Mouse (Mus musculus) right cerebral cortex, adult 2 months (tissue): ENCODE results near the gene Bcl7a.

Experiments used
- DNase-seq, 2 experiments: peaks; one replicate each; pipeline ENCODE4 v3.0.0; 2021 to 2022; ENCODE audit warnings: low spot score in 2 of 2

Bcl7a gene

GRCm38 (mm10) chr5:123327686-123328085 is 15.9 kb upstream of the Bcl7a start:
- DNase-seq, result no peak

GRCm38 (mm10) chr5:123333566-123333965 is 10.1 kb upstream of the Bcl7a start:
- DNase-seq, result no peak

DNA sequence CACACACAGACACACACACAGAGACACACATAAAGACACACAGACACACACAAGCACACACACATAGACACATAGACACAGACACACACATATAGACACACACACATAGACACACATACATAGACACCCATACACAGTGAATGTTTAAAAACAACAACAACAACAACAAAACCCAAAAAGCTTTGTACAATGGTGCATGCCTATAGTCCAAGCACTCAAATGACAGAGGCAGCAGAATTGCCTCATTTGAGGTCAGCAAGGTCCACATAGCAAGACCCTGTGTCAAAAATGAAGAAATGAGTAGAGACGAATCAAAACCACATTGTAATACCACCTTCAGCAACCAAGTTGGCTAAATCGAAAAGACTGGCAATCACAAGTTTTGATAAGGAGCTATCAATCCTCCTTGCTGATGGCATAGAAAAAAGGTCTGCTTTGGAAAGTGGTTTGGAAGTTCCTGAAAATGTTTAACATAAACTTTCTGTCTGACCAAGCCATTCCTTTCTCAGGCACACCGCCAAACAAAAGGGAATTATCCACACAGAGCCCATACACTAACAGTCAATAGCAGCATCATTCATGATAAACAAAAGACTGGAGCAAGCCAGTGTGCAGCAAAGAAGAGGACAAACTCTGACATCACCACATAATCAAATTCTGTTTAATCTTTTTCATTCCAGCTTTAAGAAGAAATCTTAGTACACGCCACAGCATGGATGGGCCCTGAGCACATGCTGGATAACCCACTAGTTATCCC is 7.3 kb upstream of the Bcl7a start:
- DNase-seq, result no peak

DNA sequence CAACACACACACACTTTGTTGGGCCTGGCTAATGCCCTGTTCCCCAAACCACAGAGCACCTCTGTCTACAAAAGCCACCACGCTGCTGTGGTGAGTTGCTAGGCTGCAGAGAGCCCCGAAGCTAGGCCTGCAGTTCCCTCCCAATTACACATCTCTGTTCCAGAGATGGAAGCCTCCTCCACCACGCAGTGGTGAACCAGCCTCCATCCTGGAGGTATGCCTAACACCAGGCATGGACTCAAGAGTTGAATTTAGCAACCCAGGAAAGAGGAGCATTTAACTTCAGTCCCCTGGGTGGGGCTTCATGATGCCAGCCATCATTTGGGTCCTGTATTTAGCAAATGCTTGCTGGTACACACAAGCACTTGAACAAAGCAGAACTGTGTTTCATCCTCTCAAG is 5.2 kb upstream of the Bcl7a start:
- peak in 1 of 2 experiments; percentile 36 for DNase-seq

- DNase-seq, result no peak
Measured at GRCm38 (mm10) chr5:123344628-123344962, 961 bp downstream of the Bcl7a start.

DNA sequence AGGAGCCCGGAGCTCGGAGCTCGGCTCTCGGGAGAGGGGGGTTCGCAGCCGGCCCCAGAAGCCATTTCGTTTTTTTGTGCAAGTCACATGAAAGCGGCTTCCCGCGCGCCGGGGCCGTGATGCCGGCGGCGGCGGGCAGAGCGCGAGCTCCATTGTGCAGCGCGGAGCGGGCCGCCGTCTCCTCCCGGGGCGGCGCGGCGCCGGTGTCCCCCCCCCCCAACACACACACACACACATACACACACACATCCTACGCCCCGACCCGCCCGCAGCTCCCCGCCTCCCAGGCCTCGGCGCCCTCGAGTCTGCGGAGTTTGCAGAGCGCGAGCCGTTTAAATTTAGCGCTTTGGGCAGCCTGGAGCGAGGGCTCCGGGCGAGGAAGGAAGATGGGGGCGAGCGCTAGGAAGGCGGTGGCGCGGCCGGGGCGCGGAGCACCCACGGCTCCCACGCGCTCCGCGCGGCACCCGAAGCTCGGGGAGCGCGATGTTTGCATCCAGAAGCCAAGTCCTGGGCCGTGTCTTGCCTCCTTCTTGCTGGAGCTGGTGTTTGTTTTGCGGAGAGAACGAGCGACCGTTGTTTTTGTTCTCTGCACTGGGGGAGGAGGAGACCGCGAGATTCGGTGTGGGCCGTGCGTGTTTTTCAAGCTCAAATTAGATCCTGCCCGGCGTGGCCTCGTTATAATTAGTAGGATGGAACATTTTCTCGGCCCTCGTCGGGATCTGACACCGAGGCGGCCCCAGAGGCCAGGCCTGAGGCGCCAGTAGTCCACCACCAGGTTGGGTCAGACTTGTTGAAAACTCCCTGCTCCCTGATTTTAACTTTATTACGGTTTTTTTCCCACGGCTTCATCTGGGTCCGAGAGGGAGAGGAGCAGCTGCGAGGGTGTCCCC is 1.6 kb downstream of the Bcl7a start:
- DNase-seq, result peak; percentile 59 to 67

DNA sequence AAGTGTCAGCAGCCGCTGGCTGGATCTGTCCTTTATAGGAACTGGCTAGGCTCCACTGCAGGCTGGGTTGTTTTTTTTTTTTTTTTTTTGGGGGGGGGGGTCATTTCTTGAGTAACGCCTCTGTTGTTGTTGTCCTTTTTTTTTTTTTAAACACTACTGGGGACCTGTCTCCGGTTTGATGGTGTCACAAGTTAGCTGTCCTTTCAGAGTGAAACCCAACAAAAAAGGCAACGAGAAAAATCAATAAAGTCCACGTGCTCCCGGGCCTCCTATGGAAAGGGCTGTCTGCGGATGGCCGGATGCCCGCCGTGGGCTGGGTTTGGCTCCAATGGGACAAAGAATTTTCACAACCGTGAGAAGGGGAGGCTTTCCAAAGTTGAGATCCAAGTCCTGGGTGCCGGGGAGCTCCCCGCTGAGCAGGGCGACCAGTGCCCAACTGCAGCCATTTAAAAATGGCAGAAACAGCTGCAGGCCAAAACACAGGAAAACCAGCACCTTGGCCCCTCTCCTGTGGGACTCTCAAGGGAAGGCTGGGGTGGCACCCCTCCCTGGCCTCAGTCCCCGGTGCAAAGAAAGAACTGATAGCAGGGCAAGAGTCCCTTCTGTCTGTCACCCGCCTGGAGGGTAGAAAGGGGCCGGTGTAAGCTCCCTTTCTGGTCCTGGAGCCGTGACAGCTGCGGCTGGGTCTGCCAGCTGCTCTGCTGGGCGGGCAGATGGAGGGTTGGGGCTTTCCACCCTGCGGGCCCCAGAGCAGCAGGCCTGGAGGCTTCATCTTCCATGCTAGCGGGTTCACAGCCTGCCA is 2.4 kb downstream of the Bcl7a start:
- peak; percentile 50 for DNase-seq

DNA sequence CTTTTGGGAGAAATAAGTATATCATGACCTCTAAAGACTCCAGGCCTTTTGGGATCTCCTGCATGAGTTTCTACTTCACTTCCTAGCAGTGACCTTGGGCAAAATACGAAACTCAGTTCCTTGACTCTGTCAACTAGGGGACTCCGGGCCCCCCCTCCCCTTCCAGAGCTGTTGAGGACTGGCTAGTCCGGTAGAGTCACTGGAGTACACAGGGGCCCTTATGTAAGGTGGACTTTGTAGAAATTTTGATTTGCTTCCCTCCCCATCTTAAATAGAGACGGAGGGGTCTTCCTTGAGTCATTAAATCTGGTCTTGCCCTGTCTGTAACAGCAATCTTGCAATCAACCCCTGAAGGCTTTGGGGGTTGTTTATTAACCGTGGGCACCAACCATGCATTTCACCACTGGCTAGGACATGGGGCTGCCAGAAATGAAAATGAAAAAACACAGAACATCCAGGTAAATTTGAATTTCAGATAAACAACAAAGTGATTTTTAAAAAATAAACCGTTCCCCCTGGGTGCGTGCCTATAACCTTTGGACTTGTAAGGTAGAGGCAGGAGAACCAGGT is 3.2 kb downstream of the Bcl7a start:
- DNase-seq, result no peak

GRCm38 (mm10) chr5:123347985-123348384 is 4.4 kb downstream of the Bcl7a start:
- no peak for DNase-seq

DNA sequence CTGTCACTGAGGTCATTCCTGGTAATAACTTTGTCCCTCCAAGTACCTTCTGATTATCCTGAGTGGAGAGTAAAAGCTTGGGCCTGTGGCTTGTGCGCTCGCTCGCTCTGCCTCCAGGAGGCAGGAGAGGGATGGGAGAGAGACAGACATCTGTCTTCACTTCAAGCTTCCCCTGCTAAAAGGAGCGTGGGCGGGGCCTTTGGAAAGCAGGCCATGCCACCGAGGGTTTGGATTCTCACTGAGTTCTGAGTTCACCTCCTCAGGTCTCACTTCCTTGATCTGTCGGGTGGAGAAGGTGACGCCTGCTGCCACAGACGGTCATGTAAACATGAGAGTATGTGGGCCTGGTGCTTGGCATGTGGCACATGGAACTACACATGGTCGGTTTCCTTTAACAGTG is 6.8 kb downstream of the Bcl7a start:
- no peak for DNase-seq

DNA sequence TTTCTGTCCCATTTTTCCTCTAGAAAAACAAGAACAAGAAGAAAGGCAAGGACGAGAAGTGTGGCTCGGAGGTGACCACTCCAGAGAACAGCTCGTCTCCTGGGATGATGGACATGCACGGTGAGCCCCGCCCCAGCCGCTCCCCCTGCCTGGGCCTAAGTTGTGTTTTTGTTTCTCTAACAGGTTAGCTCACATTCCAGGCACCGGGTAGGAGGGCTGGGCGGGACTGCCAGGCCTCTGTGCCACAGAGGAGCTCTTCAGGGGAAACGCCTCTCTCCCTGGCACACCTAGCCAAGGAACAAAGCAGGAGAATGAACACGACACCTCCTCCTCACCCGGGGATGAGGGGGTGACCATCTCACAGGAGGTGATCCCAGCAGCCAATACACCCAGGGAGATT is 12.3 kb downstream of the Bcl7a start:
- no peak for DNase-seq

DNA sequence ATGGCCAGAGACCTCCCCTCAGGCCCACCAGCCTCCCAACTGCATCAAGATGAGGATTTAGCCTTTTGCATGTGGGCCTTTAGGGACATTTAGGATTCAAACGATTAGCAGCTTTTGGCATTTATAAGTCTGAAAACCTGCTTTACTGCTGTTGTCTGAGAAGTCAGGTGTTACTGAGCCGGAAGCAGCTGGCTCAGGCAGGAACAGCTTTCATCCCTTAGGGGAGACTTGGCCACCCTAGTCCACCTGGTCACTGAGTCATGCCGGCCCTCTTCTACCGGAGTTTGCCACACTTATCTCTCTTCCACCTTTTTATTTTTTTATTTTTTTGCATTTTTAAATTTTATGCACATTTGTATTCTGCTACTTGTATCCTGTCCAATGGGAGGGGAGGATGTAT is 13.6 kb downstream of the Bcl7a start:
- no peak for DNase-seq

DNA sequence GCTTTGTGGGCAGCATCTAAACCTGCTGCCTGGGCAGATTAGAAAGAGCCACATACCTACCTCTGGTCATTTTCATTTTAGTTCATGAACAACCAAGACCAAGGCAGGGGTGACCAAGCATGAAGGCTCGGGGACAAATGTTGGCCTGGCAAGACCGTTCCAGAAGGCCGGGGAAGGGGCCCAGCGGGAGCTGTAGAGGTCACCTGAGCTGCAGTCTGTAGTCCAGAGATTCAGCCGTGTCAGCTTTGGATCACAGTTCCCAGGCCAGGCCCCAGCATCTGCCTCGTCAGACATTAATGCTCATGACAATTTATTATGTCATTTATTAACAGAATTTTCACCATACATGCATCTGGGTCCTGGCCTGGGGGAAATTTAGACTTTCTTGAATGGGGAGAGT is 15.8 kb downstream of the Bcl7a start:
- DNase-seq, result no peak

DNA sequence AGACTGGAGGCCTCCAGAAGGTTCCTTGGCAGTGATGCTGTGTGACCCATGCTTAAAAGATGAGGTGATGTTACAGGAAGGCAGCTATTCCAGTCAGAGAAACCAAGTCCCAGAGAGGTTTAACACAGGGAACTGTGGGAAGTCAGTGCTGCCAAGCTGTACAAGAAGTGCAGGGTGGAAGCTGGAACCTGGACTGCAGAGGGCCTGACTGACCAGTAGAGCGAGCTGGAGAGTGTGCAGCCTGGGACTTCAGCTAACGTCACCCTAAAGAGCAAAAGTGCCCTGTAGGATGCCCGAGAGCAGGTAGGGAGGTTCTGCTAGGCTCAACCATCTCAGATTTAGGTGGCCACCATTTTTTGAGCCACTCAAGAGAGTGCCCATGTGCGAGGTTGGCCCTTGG is 19.3 kb downstream of the Bcl7a start:
- no peak for DNase-seq

DNA sequence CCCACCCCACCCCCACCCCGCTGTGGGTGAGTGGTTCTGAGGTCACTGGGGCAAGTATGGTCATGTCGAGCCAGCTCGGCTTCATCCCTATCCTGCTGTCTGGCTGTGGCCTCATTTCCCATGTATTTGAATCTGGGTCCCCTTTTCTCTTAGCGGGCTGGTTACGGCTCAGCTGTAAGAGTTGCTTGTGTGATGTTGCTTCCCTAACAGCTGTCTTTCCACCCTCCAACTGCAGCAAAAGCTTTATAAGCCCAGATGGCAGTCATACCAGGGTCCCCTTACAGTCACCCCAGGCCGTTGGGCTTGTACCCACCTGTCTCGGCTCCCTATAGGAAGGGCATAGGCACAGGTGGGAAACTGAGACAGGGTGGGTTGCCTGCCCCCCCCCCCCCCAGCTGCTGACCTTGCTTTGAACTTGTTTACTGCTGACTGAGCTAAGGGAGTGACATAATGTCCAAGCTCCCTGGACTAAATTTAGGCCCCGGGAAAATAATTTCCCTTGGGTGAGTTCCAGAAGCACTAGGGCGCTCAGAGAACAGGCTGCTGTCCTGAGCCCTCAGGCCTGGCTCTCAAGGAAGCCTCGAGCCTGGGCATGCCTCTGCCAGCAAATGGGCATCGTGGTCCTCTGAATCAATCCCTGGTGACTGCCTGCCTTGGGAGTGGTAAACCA is 20.8 kb downstream of the Bcl7a start:
- DNase-seq, result no peak

GRCm38 (mm10) chr5:123368869-123369488 is 25.3 kb downstream of the Bcl7a start:
- peak in 1 of 2 experiments; percentile 65 for DNase-seq

- DNase-seq, result no peak
Measured at GRCm38 (mm10) chr5:123370049-123370448, 26.4 kb downstream of the Bcl7a start.

DNA sequence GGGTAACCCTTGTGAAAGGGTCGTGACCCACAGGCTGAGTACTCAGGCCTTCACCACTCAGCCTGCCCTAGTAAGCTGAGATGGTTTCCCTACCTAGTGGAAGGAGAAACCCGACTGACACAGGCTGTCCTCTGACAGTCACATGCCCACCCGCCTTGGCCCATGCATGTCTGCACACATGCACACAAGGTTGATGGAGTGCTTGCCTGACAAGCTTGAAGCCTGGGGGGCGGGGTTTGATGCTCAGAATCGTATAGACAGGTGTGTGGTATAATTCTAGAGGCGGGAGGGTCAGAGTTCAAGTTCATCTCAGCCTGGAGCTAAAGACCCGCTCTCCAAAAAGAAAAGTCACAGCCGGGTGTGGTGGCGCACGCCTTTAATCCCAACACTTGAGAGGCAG is 31.6 kb downstream of the Bcl7a start:
- DNase-seq, result no peak

- no peak for DNase-seq
Measured at GRCm38 (mm10) chr5:123375793-123376452, 32.3 kb downstream of the Bcl7a start.

DNA sequence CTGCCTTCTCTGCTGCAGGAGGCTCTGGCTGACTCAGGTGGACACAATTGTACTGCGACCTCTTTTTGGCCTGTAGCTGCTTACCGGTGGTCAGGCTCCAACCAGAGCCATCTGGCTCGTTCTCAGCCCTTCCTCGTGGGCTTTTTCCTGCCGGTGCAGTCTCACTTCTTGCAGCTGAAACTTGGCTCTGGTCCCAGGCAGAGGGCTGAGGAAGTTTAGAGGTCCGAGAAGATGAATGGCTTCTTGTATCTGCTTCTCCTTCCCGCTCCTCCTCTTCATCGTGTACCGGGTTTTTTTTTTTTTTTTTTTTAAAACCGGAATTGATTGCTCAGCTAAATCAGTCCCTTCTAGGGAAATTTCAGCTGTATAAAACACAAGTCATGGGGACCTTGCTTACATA is 32.9 kb downstream of the Bcl7a start:
- DNase-seq, result peak; percentile 67 to 72
